Mouse (Mus musculus) liver, adult 2 months (tissue): ENCODE measurements at regions not wholly inside any gene's neighbourhood (a gene's known extent, or its start where the extent isn't known, plus 50 kb on each side); places are given as distances from the start of the nearest gene placed in this dataset.

Source experiments
- DNase-seq: peaks from one replicate; pipeline ENCODE4 v3.0.0-alpha.2; 2011; ENCODE audit warnings: low read depth, low spot score; ENCODE audit errors: extremely low read depth
- H3K27ac ChIP-seq: fragments of 200-500 bp; replicated peaks from 2 replicates; pipeline ENCODE4 v1.5.1; 2012; ENCODE audit warnings: low read depth, mild to moderate bottlenecking, control low read depth, inconsistent platforms, low read length; ENCODE audit not compliant: insufficient read depth
- H3K27me3 ChIP-seq: fragments of 200-500 bp; 2 replicates; pipeline ENCODE4 v1.6.1; 2012; ENCODE audit warnings: mild to moderate bottlenecking, moderate library complexity, low read length, inconsistent platforms; ENCODE audit not compliant: control insufficient read depth, insufficient read depth
- H3K36me3 ChIP-seq: fragments of 200-500 bp; 2 replicates; pipeline ENCODE4 v1.6.1; 2012; ENCODE audit warnings: low read length, inconsistent platforms; ENCODE audit not compliant: control insufficient read depth, insufficient read depth
- H3K4me1 ChIP-seq: fragments of 200-500 bp; 2 replicates; pipeline ENCODE4 v1.6.1; 2011; ENCODE audit warnings: low read length; ENCODE audit not compliant: control insufficient read depth, insufficient read depth
- H3K4me3 ChIP-seq: fragments of 200-500 bp; 2 replicates; pipeline ENCODE4 v1.5.1; 2011; ENCODE audit warnings: low read depth, mild to moderate bottlenecking, control low read depth, low read length, moderate library complexity; ENCODE audit not compliant: insufficient read depth
- H3K79me2 ChIP-seq: fragments of 200-500 bp; 2 replicates; pipeline ENCODE4 v1.6.1; 2012; ENCODE audit warnings: inconsistent platforms, mild to moderate bottlenecking, low read length, moderate library complexity; ENCODE audit not compliant: control insufficient read depth, insufficient read depth
- H3K9ac ChIP-seq: fragments of 200-500 bp; 2 replicates; pipeline ENCODE4 v1.6.1; 2012; ENCODE audit warnings: low read depth, mild to moderate bottlenecking, control low read depth, inconsistent platforms, low read length
- CTCF ChIP-seq: fragments of 200-500 bp; IDR thresholded peaks from 2 replicates; pipeline ENCODE4 v1.5.1; 2011; ENCODE audit warnings: low read depth, low read length, control low read depth
- POLR2A ChIP-seq: fragments of 200-500 bp; IDR thresholded peaks from 2 replicates; pipeline ENCODE4 v1.6.1; 2011; ENCODE audit warnings: low read length, control low read depth; ENCODE audit not compliant: insufficient read depth; ENCODE audit errors: extremely low read depth
- WGBS: fragments of 180-500 bp; shearing (Covaris S2); methylation state at CpG from one replicate; pipeline ENCODE4 v1.1.7; 2018; 5-methylcytosine and 5-hydroxymethylcytosine counted together

GRCm38 (mm10) chr7:34534241-34534640 lies 122.3 kb downstream of the Kctd15 start:
- Histone ChIP-seq H3K79me2 (no peaks in the 10 kb centered on the region), H3K4me3 (no peak overlapping the region), H3K36me3 (no peaks in the 10 kb centered on the region), H3K27ac (no peak overlapping the region), H3K9ac (no peak overlapping the region), H3K4me1 (no peaks in the 10 kb centered on the region), H3K27me3 (no peaks in the 10 kb centered on the region)
- WGBS, result 70% methylated on average over 5 of the region's 5 CpGs
- no peak for DNase-seq
- TF ChIP-seq POLR2A, result no peak
- no peak for TF ChIP-seq CTCF

DNA sequence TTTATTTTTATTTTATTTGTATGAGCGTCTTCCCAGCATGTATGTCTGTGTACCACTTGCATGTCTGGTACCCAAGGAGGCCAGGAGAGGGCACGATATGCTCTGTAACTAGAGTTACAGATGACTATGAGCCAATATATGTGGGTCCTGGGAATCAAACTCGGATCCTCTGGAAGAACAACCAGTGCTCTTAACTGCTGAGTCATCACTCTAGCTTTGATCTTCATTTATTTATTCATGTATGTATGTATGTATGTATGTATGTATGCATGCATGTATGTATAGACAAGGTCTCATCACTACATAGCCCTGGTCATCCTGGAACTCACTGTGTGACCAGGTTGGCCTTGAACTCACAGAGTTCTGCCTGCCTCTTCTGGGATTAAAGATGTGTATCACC lies 124.9 kb downstream of the Kctd15 start:
- H3K4me3 ChIP-seq, result no peak overlapping the region
- H3K79me2 ChIP-seq, result no peaks in the 10 kb centered on the region
- no peaks in the 10 kb centered on the region for H3K4me1 ChIP-seq
- TF ChIP-seq CTCF (no peak), POLR2A (no peak)
- no peaks in the 10 kb centered on the region for H3K27me3 ChIP-seq
- no peak for DNase-seq
- WGBS, result 83% methylated on average over 3 of the region's 3 CpGs
- H3K36me3 ChIP-seq, result no peaks in the 10 kb centered on the region
- H3K9ac ChIP-seq, result no peak overlapping the region
- H3K27ac ChIP-seq, result no peak overlapping the region

DNA sequence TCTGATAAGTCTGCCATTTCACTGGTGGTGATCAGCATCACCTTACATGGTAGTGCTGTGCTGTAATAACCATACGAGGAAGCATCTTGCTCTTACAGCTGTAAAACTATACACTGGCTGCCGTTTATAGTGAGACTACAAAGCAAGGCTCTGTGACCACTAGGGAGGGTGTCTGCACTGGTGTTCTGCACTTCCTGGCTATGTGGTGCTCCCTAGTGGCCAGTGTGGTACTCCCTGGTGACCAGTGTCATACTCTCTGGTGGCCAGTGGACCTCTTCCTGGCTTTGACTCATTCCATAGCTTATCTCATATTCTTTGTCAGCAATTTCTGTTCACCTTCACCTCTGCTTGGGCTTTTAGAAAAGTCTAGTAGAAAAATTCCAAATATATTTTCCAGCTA lies 114.7 kb upstream of the Lsm14a start:
- TF ChIP-seq POLR2A, result no peak
- peak; percentile 52 for TF ChIP-seq CTCF
- Histone ChIP-seq H3K4me3 (no peak overlapping the region), H3K9ac (no peak overlapping the region), H3K36me3 (no peaks in the 10 kb centered on the region), H3K79me2 (no peaks in the 10 kb centered on the region), H3K27me3 (no peaks in the 10 kb centered on the region), H3K27ac (no peak overlapping the region), H3K4me1 (no peaks in the 10 kb centered on the region)
- WGBS, result 74% methylated on average over 2 of the region's 2 CpGs
- DNase-seq, result peak; percentile 8

DNA sequence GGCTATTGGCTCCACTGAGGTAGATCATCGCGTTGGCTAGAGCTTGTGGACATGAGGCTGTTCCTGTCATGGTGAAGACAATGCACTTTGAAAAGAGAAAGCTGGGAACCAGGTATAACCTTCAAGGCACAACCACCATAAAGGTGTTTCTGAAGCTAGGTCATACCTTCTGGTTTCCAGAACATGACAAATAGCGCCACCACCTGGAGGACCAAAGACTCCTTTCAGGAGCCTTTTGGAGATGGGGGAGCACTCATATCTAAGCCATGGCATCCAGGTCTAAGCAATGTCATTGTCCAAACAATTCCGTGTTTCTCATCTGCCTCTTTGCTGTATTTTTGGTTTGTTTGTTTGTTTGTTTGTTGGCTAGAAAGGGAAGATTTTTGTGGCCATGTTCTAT lies 113.7 kb upstream of the Lsm14a start:
- Histone ChIP-seq H3K4me1 (no peaks in the 10 kb centered on the region), H3K79me2 (no peaks in the 10 kb centered on the region), H3K27me3 (0 out of 2 replicates have a peak, but pooled peaks cover 2% of the 10 kb centered on the region), H3K36me3 (no peaks in the 10 kb centered on the region), H3K4me3 (no peak overlapping the region), H3K27ac (no peak overlapping the region), H3K9ac (no peak overlapping the region)
- peak; percentile 18 for DNase-seq
- 53% methylated on average over 4 of the region's 4 CpGs for WGBS
- TF ChIP-seq POLR2A, result no peak
- TF ChIP-seq CTCF, result no peak

DNA sequence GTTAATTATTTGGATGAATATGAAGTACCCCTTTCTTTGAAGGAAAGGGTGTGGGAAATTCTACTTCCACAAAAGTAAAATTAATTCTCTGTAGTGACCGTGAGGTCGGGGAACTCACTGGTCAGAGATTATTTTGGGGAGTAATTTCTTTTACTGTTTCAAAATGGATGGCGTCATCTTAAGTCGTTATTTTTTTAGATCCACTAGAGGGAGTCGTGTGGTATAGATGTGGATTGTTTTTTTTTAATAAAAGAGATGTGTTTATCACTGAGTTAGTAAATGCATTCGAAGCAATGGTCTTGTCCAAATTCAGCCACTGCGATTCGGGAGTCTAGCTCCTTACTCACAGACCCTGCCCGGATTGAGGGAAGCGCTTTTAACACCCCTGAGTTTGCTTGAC lies 100.8 kb upstream of the Lsm14a start:
- 64% methylated on average over 10 of the region's 10 CpGs for WGBS
- Histone ChIP-seq H3K9ac (no peak overlapping the region), H3K4me1 (no peaks in the 10 kb centered on the region), H3K79me2 (no peaks in the 10 kb centered on the region), H3K4me3 (no peak overlapping the region), H3K27ac (no peak overlapping the region), H3K27me3 (no peaks in the 10 kb centered on the region), H3K36me3 (no peaks in the 10 kb centered on the region)
- TF ChIP-seq POLR2A (no peak), CTCF (no peak)
- DNase-seq, result no peak

DNA sequence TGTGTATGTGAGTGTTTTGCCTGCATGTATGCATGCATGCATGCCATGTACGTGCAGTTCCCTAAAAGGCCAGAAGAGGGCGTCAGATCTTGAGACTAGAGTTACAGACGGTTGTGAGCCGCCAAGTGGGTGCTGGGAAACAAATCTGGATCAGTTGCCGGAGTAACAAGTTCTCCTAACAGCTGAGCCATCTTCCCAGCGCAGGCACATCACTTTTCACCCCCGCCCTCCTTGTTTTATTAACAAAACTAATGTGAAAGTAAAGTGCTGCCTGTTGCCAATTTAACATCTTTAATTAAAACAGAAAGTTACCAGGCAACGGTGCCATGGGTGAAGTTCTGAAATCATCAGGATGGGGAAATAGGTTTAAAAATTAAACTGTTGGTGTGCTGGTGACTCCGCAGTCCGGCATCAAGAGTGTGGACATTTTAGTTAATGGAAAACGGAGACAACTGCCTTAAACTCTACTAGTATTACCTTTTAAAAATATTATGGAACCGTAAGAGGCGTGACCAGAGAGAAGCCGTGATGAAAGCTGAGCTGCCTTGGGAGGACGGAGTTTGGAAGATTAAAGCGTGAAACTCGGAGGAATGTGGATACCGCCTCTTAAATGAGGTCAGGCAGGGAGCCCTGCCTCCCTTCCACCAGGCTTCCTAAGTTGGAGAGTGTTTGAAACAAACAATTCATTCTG lies 91.9 kb upstream of the Lsm14a start:
- Histone ChIP-seq H3K79me2 (no peaks in the 10 kb centered on the region), H3K4me1 (no peaks in the 10 kb centered on the region), H3K27ac (no peak overlapping the region), H3K36me3 (no peaks in the 10 kb centered on the region), H3K4me3 (no peak overlapping the region), H3K27me3 (no peaks in the 10 kb centered on the region), H3K9ac (no peak overlapping the region)
- TF ChIP-seq POLR2A (no peak), CTCF (no peak; the same call in 1 of the 2 replicates)
- 49% methylated on average over 18 of the region's 18 CpGs for WGBS
- DNase-seq, result peak; percentile 80
